Mouse (Mus musculus): ENCODE measurements around the gene Rbmx. TPM values are rescaled to one million over a fixed set of nuclear protein-coding genes. Genes with fewer than 3 reads are reported as not detected.

Rbmx gene
- polyA plus RNA-seq (2014; fragmentation: Nextera tagmentation; extraction: Ambion mirVana): 134 and 139 TPM in 2 replicates

- Histone ChIP-seq H3K9me3 (ENCODE audit: control insufficient read depth, low read depth, low read length) (no peaks in the 10 kb centered on the region), H3K9ac (replicated peaks; ENCODE audit: low read depth, low read length) (peak within 1 kb of the TSS; percentile 63), H3K27me3 (ENCODE audit: control insufficient read depth, insufficient read depth, low read length) (no peaks in the 10 kb centered on the region), H3K36me3 (ENCODE audit: control insufficient read depth, insufficient read depth, low read length) (peaks cover 7% of the 10 kb centered on the region), H3K4me2 (replicated peaks; ENCODE audit: low read depth, low read length) (peak within 1 kb of the TSS; percentile 40), H3K27ac (ENCODE audit: low read length) (peak within 1 kb of the TSS; percentile 95), H3K4me3 (ENCODE audit: low read depth, low read length) (peak within 1 kb of the TSS; percentile 50), H3K4me1 (ENCODE audit: control insufficient read depth, insufficient read depth, low read length) (no peaks in the 10 kb centered on the region)
- WGBS: 16% methylated on average over 50 of the region's 50 CpGs
- ATAC-seq (ENCODE audit: insufficient number of reproducible peaks, insufficient read depth, low FRiP score, low read depth): peak; percentile 97
These were observed at the start of gene Rbmx for GRCm38 (mm10) chrX:57392367-57393246. Gene Rbmx (minus strand): TSS chrX:57393036.

- H3K9me3 ChIP-seq (ENCODE audit: control insufficient read depth, low read depth, low read length): no peaks in the 10 kb centered on the region
These were observed 41.1 kb upstream of the Rbmx start for GRCm38 (mm10) chrX:57433897-57434296.

GRCm38 (mm10) chrX:57431610-57432009 lies 38.8 kb upstream of the Rbmx start:
- Histone ChIP-seq H3K4me3 (ENCODE audit: low read depth, low read length) (no peak overlapping the region), H3K4me2 (replicated peaks; ENCODE audit: low read depth, low read length) (no peak overlapping the region), H3K4me1 (ENCODE audit: control insufficient read depth, insufficient read depth, low read length) (no peaks in the 10 kb centered on the region), H3K9me3 (ENCODE audit: control insufficient read depth, low read depth, low read length) (no peaks in the 10 kb centered on the region), H3K36me3 (ENCODE audit: control insufficient read depth, insufficient read depth, low read length) (no peaks in the 10 kb centered on the region), H3K9ac (replicated peaks; ENCODE audit: low read depth, low read length) (no peak overlapping the region), H3K27ac (ENCODE audit: low read length) (no peak overlapping the region), H3K27me3 (ENCODE audit: control insufficient read depth, insufficient read depth, low read length) (no peaks in the 10 kb centered on the region)
- ATAC-seq (ENCODE audit: insufficient number of reproducible peaks, insufficient read depth, low FRiP score, low read depth): no peak
- 8% methylated on average over 2 of the region's 2 CpGs for WGBS

More at GRCm38 (mm10) chrX:57433897-57434296, 41.1 kb upstream of the Rbmx start:
- no peak for ATAC-seq (ENCODE audit: insufficient number of reproducible peaks, insufficient read depth, low FRiP score, low read depth)
- Histone ChIP-seq H3K4me2 (replicated peaks; ENCODE audit: low read depth, low read length) (no peak overlapping the region), H3K4me3 (ENCODE audit: low read depth, low read length) (no peak overlapping the region), H3K9ac (replicated peaks; ENCODE audit: low read depth, low read length) (no peak overlapping the region), H3K4me1 (ENCODE audit: control insufficient read depth, insufficient read depth, low read length) (no peaks in the 10 kb centered on the region), H3K27ac (ENCODE audit: low read length) (no peak overlapping the region), H3K27me3 (ENCODE audit: control insufficient read depth, insufficient read depth, low read length) (no peaks in the 10 kb centered on the region), H3K36me3 (ENCODE audit: control insufficient read depth, insufficient read depth, low read length) (no peaks in the 10 kb centered on the region)
- 83% methylated on average over 2 of the region's 2 CpGs for WGBS

DNA sequence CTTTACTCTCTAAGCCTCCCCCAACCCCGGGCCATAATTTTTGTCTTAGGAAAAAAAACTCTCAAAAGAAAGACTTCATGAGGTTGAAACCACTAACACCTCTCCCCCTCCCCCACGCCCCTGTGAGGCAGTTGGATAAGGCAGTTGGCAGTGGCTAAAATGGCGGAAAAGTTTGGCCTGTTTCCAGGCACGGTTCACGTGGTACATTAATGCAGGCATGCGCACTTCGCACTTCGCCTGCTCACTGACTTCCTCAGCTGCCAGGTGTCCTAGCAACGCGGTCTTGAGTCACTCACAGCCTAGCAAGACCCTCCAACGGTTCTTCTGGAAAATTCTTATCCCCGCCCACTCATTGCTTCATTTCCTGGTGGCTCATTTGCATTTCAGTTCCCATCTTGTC lies 15.9 kb upstream of the Rbmx start, which contains the start of gene Gm364:
Gene Gm364, plus strand, starts transcription at position 386 of the 400 bp plus-strand sequence.
- ATAC-seq (ENCODE audit: insufficient number of reproducible peaks, insufficient read depth, low FRiP score, low read depth): no peak
- no peak within 1 kb of the TSS for H3K4me2 ChIP-seq (replicated peaks; ENCODE audit: low read depth, low read length)
- WGBS: 87% methylated on average over 12 of the region's 12 CpGs
- H3K27ac ChIP-seq (ENCODE audit: low read length): no peak within 1 kb of the TSS
- H3K36me3 ChIP-seq (ENCODE audit: control insufficient read depth, insufficient read depth, low read length): no peaks in the 10 kb centered on the region
- no peak within 1 kb of the TSS for H3K4me3 ChIP-seq (ENCODE audit: low read depth, low read length)
- H3K4me1 ChIP-seq (ENCODE audit: control insufficient read depth, insufficient read depth, low read length): no peaks in the 10 kb centered on the region
- H3K9ac ChIP-seq (replicated peaks; ENCODE audit: low read depth, low read length): no peak within 1 kb of the TSS
- H3K27me3 ChIP-seq (ENCODE audit: control insufficient read depth, insufficient read depth, low read length): no peaks in the 10 kb centered on the region
- H3K9me3 ChIP-seq (ENCODE audit: control insufficient read depth, low read depth, low read length): no peaks in the 10 kb centered on the region

DNA sequence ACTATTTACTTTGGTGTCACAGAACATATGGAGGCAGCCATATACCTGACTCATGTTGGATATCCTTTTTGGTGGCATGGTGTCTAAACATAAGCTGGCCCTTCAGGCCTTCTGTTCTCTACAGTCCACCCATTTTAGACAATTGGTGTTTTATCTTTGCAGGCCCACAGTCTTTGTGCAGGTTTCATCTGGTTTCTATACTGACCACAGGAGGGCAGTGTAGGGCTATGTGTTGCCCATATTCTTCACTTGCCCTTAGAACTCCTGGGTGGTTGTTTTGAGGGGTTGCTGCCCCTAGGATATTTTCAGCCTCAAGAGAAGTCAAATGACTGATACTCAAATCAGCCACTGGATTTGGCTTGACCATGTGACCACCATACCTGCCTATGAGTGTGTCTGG lies 10.8 kb upstream of the Rbmx start:
- Histone ChIP-seq H3K36me3 (ENCODE audit: control insufficient read depth, insufficient read depth, low read length) (no peaks in the 10 kb centered on the region), H3K4me3 (ENCODE audit: low read depth, low read length) (no peak overlapping the region), H3K9me3 (ENCODE audit: control insufficient read depth, low read depth, low read length) (no peaks in the 10 kb centered on the region), H3K27me3 (ENCODE audit: control insufficient read depth, insufficient read depth, low read length) (no peaks in the 10 kb centered on the region), H3K9ac (replicated peaks; ENCODE audit: low read depth, low read length) (no peak overlapping the region), H3K4me2 (replicated peaks; ENCODE audit: low read depth, low read length) (no peak overlapping the region), H3K27ac (ENCODE audit: low read length) (no peak overlapping the region), H3K4me1 (ENCODE audit: control insufficient read depth, insufficient read depth, low read length) (no peaks in the 10 kb centered on the region)
- no peak for ATAC-seq (ENCODE audit: insufficient number of reproducible peaks, insufficient read depth, low FRiP score, low read depth)

DNA sequence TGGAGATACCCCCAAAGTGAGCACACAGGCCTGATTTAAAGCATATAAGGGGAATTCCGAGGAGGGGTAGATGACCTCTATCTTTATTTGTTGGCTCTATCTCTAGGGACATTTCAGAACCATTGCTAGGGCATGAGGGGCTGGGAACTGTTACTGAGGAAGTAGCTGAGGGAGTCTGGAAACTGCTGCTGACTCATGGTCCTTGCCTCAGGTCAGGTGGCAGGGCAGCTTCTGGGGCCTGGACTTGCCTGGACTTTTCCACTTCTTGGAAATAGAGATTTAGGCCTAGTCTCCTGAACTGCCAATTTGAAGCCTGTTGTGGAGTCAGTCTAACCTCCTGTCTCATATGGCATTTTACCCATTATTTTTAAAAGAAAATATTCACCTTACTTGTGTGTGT lies 8.6 kb upstream of the Rbmx start:
- no peaks in the 10 kb centered on the region for H3K4me1 ChIP-seq (ENCODE audit: control insufficient read depth, insufficient read depth, low read length)
- no peak for ATAC-seq (ENCODE audit: insufficient number of reproducible peaks, insufficient read depth, low FRiP score, low read depth)
- 89% methylated on average over 1 of the region's 1 CpGs for WGBS
- H3K9me3 ChIP-seq (ENCODE audit: control insufficient read depth, low read depth, low read length): no peaks in the 10 kb centered on the region
- no peaks in the 10 kb centered on the region for H3K36me3 ChIP-seq (ENCODE audit: control insufficient read depth, insufficient read depth, low read length)
- H3K4me3 ChIP-seq (ENCODE audit: low read depth, low read length): no peak overlapping the region
- H3K4me2 ChIP-seq (replicated peaks; ENCODE audit: low read depth, low read length): no peak overlapping the region
- H3K27ac ChIP-seq (ENCODE audit: low read length): no peak overlapping the region
- no peaks in the 10 kb centered on the region for H3K27me3 ChIP-seq (ENCODE audit: control insufficient read depth, insufficient read depth, low read length)
- no peak overlapping the region for H3K9ac ChIP-seq (replicated peaks; ENCODE audit: low read depth, low read length)

- no peak overlapping the region for H3K27ac ChIP-seq (ENCODE audit: low read length)
- H3K36me3 ChIP-seq (ENCODE audit: control insufficient read depth, insufficient read depth, low read length): peaks cover 7% of the 10 kb centered on the region
- H3K9ac ChIP-seq (replicated peaks; ENCODE audit: low read depth, low read length): no peak overlapping the region
- no peaks in the 10 kb centered on the region for H3K4me1 ChIP-seq (ENCODE audit: control insufficient read depth, insufficient read depth, low read length)
- no peak for ATAC-seq (ENCODE audit: insufficient number of reproducible peaks, insufficient read depth, low FRiP score, low read depth)
- H3K9me3 ChIP-seq (ENCODE audit: control insufficient read depth, low read depth, low read length): no peaks in the 10 kb centered on the region
- H3K4me2 ChIP-seq (replicated peaks; ENCODE audit: low read depth, low read length): peak overlapping the region; percentile 37
- WGBS: 33% methylated on average over 7 of the region's 7 CpGs
- no peaks in the 10 kb centered on the region for H3K27me3 ChIP-seq (ENCODE audit: control insufficient read depth, insufficient read depth, low read length)
- peak overlapping the region; percentile 50; the same call in 1 of the 2 replicates for H3K4me3 ChIP-seq (ENCODE audit: low read depth, low read length)
These were observed 576 bp upstream of the Rbmx start for GRCm38 (mm10) chrX:57393412-57393811.

GRCm38 (mm10) chrX:57380915-57381314 lies 11.9 kb downstream of the Rbmx start:
- no peak overlapping the region for H3K4me3 ChIP-seq (ENCODE audit: low read depth, low read length)
- H3K9me3 ChIP-seq (ENCODE audit: control insufficient read depth, low read depth, low read length): no peaks in the 10 kb centered on the region
- H3K4me2 ChIP-seq (replicated peaks; ENCODE audit: low read depth, low read length): no peak overlapping the region
- H3K9ac ChIP-seq (replicated peaks; ENCODE audit: low read depth, low read length): no peak overlapping the region
- H3K27ac ChIP-seq (ENCODE audit: low read length): no peak overlapping the region
- no peaks in the 10 kb centered on the region for H3K27me3 ChIP-seq (ENCODE audit: control insufficient read depth, insufficient read depth, low read length)
- no peaks in the 10 kb centered on the region for H3K4me1 ChIP-seq (ENCODE audit: control insufficient read depth, insufficient read depth, low read length)
- no peak for ATAC-seq (ENCODE audit: insufficient number of reproducible peaks, insufficient read depth, low FRiP score, low read depth)
- peaks cover 22% of the 10 kb centered on the region for H3K36me3 ChIP-seq (ENCODE audit: control insufficient read depth, insufficient read depth, low read length)
- WGBS: 75% methylated on average over 5 of the region's 5 CpGs

Measured in stomach, embryonic 14.5 days (tissue).